Mouse (Mus musculus) kidney, adult 2 months (tissue): ENCODE data around the gene Fbxw11. TPM values are rescaled to one million over a fixed set of nuclear protein-coding genes. Genes with fewer than 3 reads are reported as not detected.

ENCODE experiments used
- DNase-seq: peaks from one replicate; pipeline ENCODE4 v3.0.0; 2021
- H3K27ac ChIP-seq: fragments of 200-500 bp; 2 replicates; pipeline ENCODE4 v1.5.1; 2012; ENCODE audit warnings: low read depth, low read length, control low read depth, inconsistent platforms; ENCODE audit not compliant: insufficient read depth
- H3K27me3 ChIP-seq: fragments of 200-500 bp; replicated peaks from 2 replicates; pipeline ENCODE4 v1.6.1; 2012; ENCODE audit warnings: mild to moderate bottlenecking, moderate library complexity, low read length, inconsistent platforms; ENCODE audit not compliant: control insufficient read depth, insufficient read depth
- H3K36me3 ChIP-seq: fragments of 200-500 bp; 2 replicates; pipeline ENCODE4 v1.6.1; 2012; ENCODE audit warnings: mild to moderate bottlenecking, moderate library complexity, low read length, inconsistent platforms; ENCODE audit not compliant: control insufficient read depth, insufficient read depth
- H3K4me1 ChIP-seq: fragments of 200-500 bp; 2 replicates; pipeline ENCODE4 v1.6.1; 2011; ENCODE audit warnings: low read length; ENCODE audit not compliant: control insufficient read depth, insufficient read depth
- H3K4me3 ChIP-seq: fragments of 200-500 bp; 2 replicates; pipeline ENCODE4 v1.5.1; 2011; ENCODE audit warnings: mild to moderate bottlenecking, low read depth, low read length, control low read depth; ENCODE audit not compliant: insufficient read depth
- CTCF ChIP-seq: fragments of 200-500 bp; conservative IDR thresholded peaks from 2 replicates; pipeline ENCODE4 v1.5.1; 2011; ENCODE audit warnings: low read depth, mild to moderate bottlenecking, control low read depth, low read length, moderate library complexity, mixed read lengths; ENCODE audit not compliant: insufficient read depth, insufficient read length
- POLR2A ChIP-seq: fragments of 200-500 bp; IDR thresholded peaks from one replicate; pipeline ENCODE4 v1.6.1; 2011; ENCODE audit warnings: low read depth, low read length, control low read depth
- WGBS: fragments of 180-500 bp; shearing (Covaris S2); methylation state at CpG from one replicate; pipeline ENCODE4 v1.1.7; 2018; 5-methylcytosine and 5-hydroxymethylcytosine counted together
- polyA plus RNA-seq: library from polyadenylated mRNA; depleted of rRNA; stranded (reverse); fragments of >200 nt; gene quantifications from 2 replicates; pipeline ENCODE4 v1.2.3, GENCODE M21; 2012

Fbxw11 gene
- polyA plus RNA-seq, 1 experiment = 62.2 TPM

DNA sequence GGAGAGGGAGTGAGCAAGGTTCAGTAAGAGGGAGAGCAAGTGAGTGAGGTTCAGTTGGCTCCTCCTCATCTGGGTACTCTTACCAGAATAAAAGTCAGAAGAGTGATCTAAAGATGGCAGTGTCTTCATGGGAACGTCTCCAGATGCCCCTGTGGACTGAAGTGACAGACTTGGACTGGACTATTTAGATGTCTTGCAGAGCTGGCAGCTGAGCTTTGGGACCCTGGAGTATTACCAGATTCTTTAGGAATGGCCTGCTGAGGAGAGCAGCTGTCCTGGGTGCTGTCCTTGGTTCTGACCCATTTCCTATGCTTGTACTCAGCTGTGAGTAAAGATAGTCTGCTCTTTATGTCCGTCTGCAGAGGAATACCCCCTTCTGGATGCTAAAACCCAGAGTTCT, 75.8 kb downstream of the Fbxw11 start:
- WGBS = 53% methylated on average over 2 of the region's 2 CpGs
- peak; percentile 41 for DNase-seq

DNA sequence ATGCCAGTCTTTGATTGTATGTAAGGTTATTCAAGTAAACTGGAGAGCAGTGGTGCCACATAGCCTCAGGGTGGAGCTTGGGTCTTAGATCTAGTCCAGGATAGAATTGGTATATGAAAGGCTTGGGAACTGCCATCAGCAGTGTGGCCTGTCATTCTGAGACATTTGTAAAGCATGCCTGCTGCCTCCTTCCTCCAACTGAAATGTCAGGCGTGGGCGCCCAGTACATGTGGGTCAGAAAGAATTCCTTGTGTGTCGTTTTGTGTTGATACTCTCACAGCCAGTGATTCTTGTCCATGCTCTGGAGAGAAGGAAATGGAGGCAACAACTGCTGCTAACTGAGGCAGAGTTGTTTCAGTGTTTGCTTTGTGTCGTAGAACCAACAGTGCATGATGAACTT, 76.5 kb downstream of the Fbxw11 start:
- no peak for TF ChIP-seq CTCF
- no peak for TF ChIP-seq POLR2A
- Histone ChIP-seq H3K36me3 (peaks cover 4% of the 10 kb centered on the region; the same call in 1 of the 2 replicates), H3K4me3 (no peak overlapping the region), H3K27ac (no peak overlapping the region), H3K27me3 (no peaks in the 10 kb centered on the region), H3K4me1 (peaks cover 11% of the 10 kb centered on the region)
- DNase-seq = no peak
- 84% methylated on average over 4 of the region's 4 CpGs for WGBS

More for the DNA sequence above, 75.8 kb downstream of the Fbxw11 start:
- TF ChIP-seq POLR2A = no peak
- TF ChIP-seq CTCF = no peak
- Histone ChIP-seq H3K27me3 (no peaks in the 10 kb centered on the region), H3K4me1 (peaks cover 11% of the 10 kb centered on the region), H3K36me3 (peaks cover 4% of the 10 kb centered on the region; the same call in 1 of the 2 replicates), H3K27ac (no peak overlapping the region), H3K4me3 (no peak overlapping the region)

DNA sequence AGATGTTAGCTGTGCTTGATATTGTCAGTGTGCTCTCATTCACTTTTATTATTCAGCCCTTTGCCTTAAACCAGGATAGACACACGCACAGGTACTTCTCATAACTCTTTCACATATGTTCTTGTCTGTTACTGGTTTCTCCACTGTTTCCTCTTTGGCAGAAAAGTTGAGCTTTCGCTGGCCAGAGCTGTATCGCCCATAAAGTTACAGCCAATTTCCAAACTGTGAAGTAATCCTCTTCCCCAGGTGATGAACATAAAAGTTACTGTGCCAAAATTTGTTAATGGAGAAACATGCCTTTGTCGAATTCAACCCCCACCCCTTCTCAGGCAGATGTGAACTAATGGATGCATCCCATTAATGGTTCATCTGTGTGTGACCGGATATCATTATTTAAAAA, 80.1 kb downstream of the Fbxw11 start:
- DNase-seq = no peak
- Histone ChIP-seq H3K27ac (no peak overlapping the region), H3K4me3 (no peak overlapping the region), H3K27me3 (no peaks in the 10 kb centered on the region), H3K4me1 (no peaks in the 10 kb centered on the region), H3K36me3 (peaks cover 4% of the 10 kb centered on the region; the same call in 1 of the 2 replicates)
- TF ChIP-seq CTCF = no peak
- no peak for TF ChIP-seq POLR2A
- WGBS = 70% methylated on average over 5 of the region's 5 CpGs

DNA sequence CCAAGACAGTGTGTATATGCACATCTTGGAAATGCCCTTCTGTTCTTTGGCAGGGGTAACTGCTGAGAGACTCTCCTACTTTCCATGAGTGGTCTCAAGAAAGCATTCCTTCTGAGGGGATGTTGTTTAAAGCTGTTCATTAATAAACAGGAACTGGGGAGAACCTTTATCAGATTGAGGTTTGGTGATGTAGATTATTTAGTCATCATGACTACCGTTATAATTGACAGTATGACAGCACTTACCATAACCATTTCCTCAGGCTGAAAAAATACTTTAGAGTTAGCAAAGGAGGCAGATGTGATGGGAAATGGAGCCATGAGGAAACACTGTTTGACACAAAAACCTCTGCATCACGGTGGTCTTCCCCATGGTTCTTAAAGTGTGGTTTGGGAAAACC, 80.8 kb downstream of the Fbxw11 start:
- Histone ChIP-seq H3K27me3 (no peaks in the 10 kb centered on the region), H3K27ac (no peak overlapping the region), H3K4me3 (no peak overlapping the region), H3K36me3 (peaks cover 4% of the 10 kb centered on the region; the same call in 1 of the 2 replicates), H3K4me1 (no peaks in the 10 kb centered on the region)
- no peak for DNase-seq
- 62% methylated on average over 2 of the region's 2 CpGs for WGBS
- TF ChIP-seq CTCF = no peak
- no peak for TF ChIP-seq POLR2A

DNA sequence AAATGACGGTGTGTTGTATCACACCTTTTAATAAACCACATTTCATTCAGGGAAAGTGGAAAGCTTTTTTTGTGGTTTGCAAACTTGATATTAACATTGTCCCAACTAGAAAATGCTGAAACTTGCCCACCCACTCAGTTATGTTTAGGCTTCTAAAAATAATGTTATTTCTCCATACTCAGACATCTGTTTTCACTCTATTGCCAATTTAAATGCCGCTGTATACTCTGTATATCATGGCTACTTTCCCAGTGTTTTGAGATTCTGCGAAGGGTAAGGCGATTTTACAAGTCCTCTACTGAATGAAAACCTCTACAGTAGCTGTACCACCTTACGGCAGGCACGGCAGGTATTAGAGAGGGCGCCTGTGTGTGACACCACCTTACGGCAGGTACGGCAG, 82.6 kb downstream of the Fbxw11 start:
- no peak for DNase-seq
- Histone ChIP-seq H3K27me3 (no peaks in the 10 kb centered on the region), H3K27ac (no peak overlapping the region), H3K36me3 (peaks cover 4% of the 10 kb centered on the region; the same call in 1 of the 2 replicates), H3K4me1 (peaks cover 10% of the 10 kb centered on the region), H3K4me3 (no peak overlapping the region)
- WGBS = 92% methylated on average over 9 of the region's 9 CpGs
- TF ChIP-seq CTCF (no peak), POLR2A (no peak)

DNA sequence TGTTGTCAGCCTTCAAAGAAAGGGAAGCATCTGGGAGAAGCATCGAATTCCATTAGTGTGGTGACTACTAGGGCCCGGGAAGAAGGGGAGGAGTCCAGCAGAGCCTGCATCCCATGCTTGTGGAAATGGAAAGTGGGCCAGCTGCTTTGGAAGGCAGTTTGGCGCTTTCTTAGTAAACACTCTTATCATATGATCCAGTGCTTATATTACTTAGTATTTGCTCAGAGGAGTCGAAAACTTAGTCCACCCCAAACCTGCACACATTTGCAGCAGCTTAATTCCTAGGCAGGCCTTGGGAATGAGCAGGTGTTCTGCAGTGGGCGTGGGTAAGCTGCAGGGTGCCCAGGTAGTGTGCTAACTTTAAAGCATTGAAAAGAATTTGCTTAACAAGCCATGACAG, 89.9 kb downstream of the Fbxw11 start:
- Histone ChIP-seq H3K4me3 (no peak overlapping the region), H3K27ac (no peak overlapping the region), H3K36me3 (peaks cover 2% of the 10 kb centered on the region), H3K27me3 (no peaks in the 10 kb centered on the region), H3K4me1 (peaks cover 10% of the 10 kb centered on the region)
- DNase-seq = no peak
- 45% methylated on average over 5 of the region's 5 CpGs for WGBS
- no peak for TF ChIP-seq POLR2A
- no peak for TF ChIP-seq CTCF

DNA sequence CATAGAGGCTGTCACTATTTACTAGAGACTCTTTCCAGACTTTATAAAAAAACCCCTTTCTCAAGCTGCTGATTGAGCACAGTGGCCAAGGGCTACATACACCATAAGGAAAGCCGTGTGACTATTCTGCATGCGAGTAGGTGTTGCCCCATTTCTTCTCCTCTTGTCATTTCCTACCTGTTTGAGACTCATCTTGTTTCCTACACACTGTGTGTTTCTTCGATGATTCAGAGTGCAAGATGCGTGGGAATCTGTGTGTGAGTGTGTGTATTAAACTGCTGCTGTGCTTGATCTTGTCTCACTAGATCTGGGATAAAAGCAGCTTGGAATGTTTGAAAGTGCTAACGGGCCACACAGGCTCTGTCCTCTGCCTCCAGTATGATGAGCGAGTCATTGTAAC, 90.7 kb downstream of the Fbxw11 start:
- WGBS = 92% methylated on average over 6 of the region's 6 CpGs
- TF ChIP-seq POLR2A (no peak), CTCF (no peak)
- H3K36me3 ChIP-seq = peaks cover 2% of the 10 kb centered on the region

More for the DNA sequence above, 90.7 kb downstream of the Fbxw11 start:
- no peak for DNase-seq
- peaks cover 10% of the 10 kb centered on the region for H3K4me1 ChIP-seq
- H3K27ac ChIP-seq = no peak overlapping the region
- H3K4me3 ChIP-seq = no peak overlapping the region
- H3K27me3 ChIP-seq = no peaks in the 10 kb centered on the region
